Mouse (Mus musculus) ovary, postnatal 14 days (tissue): Measurements from ENCODE around the gene Ppp2r5d.

Experiments used
- DNase-seq: peaks from one replicate; pipeline ENCODE4 v3.0.0; 2022; ENCODE audit warnings: low spot score

The Ppp2r5d gene

DNA sequence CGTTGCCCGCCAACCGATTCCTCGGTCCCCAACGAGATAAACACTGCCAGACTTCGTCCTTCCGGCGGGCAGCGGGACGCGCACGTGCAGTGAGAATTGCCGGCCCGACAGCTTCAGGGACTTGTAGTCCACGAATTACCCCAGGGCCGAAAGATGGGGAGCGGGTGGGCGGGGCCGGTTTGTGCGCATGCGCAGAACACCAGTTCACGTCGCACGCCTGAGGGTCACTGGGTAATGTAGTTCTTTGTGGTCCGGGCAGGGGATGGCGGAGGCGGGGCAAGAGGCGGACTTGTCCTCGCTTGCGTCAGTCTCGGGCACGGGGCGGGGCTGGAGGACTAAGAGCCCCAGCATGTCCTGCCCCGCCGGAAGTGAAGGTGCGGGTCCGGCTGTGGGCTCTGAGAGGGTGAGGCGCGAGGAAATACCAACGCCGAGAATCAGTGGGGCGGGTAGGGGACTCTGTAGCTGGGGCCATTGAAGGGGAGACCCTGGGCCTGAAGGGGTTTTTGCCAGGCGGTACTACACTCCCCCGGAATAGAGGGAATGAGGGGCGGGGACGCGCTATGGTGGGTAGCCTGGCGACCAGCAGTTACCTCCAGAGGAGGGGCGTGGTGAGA, 24.0 kb downstream of the Ppp2r5d start, which contains the start of gene Klhdc3:
Gene Klhdc3, minus strand, starts transcription at position 155 of the 614 bp plus-strand sequence.
- DNase-seq = peak; percentile 92

DNA sequence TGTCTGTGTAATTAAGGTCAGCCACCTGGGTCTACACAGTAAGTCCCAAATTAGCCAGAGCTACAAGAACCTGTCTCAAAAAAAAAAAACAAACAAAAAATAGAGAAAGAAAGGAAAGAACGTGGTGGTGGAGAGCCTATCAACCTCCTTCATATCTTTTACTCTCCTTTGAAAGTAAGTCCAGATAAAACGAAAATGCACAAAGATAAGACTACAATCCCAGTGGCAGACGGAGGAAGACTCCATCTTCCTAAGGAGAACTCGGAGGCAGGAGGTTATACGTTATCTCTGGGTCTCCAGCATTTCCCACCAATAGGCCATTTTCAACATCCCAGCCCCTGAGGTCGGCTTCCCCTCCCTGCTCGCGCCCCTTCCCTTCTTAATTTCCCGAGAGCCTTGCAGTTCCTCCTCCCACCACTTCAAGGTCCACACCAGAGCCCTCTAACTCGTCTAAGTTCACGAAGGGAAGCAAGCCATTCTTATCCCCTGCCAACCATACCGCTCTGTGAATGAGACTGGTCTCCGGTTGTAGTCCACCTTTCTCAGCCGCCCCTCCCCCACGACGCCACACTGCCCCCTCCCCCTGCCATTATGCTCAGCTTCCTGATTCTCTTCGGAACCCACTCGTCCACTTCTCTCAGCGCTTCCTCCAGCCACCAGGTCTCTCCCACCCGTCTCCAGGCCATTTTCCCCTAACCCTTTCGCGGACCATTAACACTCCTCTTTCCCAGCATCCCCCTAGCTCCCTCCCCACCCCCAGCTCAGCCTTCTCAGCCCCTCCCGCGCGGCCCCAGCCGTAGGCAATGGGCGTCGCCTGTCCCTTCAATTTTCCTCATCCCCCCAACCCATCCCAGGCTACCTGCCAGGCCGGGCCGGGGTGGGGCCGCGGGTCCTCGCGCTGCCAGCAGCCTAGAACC, 24.8 kb downstream of the Ppp2r5d start:
- peak; percentile 42 for DNase-seq

DNA sequence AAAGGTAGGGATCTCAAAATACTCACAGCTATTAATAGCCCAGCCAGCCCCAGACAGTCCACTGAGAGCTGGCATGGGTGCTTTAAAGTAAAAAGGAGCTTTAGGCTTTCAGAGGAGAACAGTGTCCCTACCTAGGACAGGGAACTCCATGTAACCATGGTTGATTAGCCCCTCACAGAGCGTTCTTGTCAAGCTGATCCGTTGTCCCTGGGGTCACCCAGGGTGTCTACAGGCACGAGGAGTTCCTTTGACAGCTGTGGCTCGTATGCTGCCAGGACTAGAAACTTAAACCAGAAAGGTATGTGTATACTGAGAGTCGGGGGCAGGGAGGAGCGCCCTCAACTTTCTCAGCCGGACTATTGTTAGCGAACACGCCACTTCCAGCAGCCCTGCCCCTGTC, 26.0 kb downstream of the Ppp2r5d start:
- no peak for DNase-seq

DNA sequence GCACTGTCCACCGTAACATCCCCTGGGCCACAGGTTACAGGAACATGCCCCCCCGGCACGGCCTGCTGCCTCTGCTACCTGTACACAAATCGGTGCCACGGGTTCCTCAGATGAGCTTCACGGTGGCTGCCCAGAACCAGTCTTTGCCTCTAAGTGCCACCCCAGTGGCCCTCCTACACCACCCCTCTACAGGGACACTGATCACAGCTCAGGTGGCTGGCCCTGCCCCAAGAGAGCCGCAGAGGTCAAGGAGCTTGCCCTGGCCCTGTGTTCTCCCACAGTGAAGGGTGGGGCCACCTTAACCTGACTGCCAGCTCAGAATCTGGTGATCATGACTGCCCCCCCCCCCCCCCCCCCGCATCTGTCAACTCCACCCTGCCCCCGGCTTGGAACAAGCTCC, 26.5 kb downstream of the Ppp2r5d start, which contains the start of gene Mea1:
Gene Mea1, plus strand, starts transcription at position 378 of the 400 bp plus-strand sequence.
- no peak for DNase-seq

DNA sequence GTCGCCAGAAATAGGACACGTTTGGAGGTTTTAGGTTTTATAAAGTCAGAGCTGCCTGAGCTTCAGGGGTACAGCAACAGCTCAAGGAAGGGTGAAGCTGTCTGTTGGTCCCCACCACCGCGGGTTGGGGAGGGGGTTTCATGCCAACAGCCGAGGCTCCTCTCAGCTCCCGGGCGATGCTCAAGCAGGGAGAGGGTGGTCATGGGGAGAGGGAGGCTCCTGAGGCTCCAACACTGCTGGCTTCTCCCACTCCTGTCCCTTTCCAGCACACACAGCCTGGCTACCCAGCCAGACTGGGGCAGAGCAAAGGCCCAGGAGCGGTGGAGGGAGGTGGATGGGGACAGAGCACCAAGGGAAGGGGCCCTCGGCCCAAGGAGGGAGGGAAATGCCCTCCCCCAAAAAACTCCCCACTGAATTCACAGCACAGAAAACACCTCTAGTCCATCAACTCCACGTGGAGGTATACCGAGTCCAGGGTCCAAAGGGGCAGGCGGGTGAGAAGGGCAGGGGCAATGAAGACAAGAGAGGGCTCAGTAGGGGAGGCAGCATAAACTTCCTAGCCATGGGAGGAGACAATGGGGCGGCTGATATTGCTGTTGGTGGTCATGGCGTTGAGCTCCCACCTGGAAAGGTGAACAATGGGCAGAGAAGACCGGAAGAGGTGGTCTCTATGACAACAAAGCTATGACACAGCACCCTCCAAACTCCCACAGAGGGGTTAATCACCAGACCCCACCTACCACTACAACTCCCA, 30.2 kb downstream of the Ppp2r5d start:
- no peak for DNase-seq

DNA sequence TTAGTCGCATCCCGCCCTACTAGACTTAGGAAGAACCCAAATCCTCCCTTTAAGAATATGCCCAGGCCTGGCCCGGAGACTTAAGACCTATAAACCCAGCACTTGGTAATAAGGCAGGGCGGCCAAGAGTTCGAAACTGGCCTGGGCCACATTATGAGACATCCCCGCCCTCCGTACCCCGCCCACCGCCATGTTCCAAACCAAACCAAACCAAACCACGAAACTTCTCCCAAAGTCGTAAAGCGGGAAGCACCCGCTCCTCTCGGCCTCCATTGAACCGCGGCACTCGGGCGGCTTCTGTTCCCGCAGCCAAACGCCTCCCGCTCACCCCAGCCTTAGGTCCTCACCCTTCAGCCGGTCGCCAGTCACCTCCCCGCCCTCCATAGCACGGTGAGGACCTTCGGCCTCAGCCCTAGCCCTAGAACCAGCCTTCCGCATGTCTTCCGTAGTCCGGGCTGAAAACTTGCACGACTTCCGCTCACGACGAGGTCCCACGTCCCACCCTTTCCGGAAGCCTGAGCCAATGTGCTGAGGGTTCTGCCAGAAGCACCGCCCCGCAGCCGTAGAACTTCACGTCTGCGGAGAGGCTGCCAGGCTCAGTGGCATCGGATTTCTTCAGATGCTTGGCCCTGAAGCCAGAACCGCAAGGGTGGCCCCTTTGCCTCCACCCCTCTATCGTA, 30.9 kb downstream of the Ppp2r5d start, which contains the start of gene Rrp36:
Gene Rrp36, minus strand, starts transcription at position 503 of the 680 bp plus-strand sequence.
- DNase-seq = peak; percentile 84

DNA sequence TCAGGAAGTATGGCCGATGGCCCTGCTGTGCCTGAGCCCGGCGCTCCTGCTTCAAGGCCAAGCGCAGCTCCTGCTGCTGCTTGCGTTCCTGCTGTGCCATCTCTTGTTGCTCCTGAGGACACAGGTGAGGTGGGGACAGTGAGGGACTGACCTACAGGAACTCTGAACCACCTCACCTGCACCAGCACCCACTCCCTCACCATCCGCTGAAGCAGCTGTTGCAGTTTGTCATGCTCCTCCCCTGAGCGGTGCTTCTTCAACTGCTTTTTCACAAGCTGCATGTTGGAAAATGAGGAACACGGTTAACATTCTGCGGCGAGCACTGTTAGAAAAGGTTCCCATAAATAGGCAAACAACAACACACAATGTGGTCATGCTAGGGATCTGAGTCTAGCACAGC, 35.0 kb downstream of the Ppp2r5d start:
- no peak for DNase-seq

- DNase-seq = no peak
These were observed 37.2 kb downstream of the Ppp2r5d start for GRCm38 (mm10) chr17:46667712-46668111.

- DNase-seq = no peak
These were observed 42.2 kb downstream of the Ppp2r5d start for GRCm38 (mm10) chr17:46662730-46663129.

GRCm38 (mm10) chr17:46661981-46662380, 42.9 kb downstream of the Ppp2r5d start:
- DNase-seq = no peak

- no peak for DNase-seq
These were observed 43.6 kb downstream of the Ppp2r5d start for GRCm38 (mm10) chr17:46661351-46661750.

DNA sequence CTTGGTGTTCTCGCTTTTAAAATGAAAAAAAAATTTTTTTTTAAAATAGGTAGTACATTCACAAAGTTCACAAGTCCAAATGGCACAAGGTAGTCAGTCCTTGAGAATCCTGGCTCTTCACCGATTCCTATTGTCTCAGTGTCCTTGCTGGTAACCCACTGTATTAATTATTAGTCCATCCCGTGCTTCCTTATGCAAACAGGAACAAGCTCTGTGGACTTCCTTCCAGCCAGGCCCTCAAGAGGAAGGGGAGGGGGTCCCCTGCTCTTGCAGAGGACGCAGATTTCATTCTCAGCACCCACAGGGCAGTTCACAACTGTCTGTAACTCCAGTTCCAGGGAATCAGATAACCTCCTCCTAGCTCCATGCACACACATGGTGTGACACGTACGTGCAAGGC, 48.9 kb downstream of the Ppp2r5d start:
- no peak for DNase-seq

GRCm38 (mm10) chr17:46651755-46652547, 53.0 kb downstream of the Ppp2r5d start:
- DNase-seq = no peak

- DNase-seq = no peak
These were observed 53.6 kb downstream of the Ppp2r5d start for GRCm38 (mm10) chr17:46651292-46651691.

GRCm38 (mm10) chr17:46650232-46651031, 54.5 kb downstream of the Ppp2r5d start, which contains the start of gene Cul7:
Gene Cul7 (plus strand): TSS chr17:46650337.
- DNase-seq = peak; percentile 82

DNA sequence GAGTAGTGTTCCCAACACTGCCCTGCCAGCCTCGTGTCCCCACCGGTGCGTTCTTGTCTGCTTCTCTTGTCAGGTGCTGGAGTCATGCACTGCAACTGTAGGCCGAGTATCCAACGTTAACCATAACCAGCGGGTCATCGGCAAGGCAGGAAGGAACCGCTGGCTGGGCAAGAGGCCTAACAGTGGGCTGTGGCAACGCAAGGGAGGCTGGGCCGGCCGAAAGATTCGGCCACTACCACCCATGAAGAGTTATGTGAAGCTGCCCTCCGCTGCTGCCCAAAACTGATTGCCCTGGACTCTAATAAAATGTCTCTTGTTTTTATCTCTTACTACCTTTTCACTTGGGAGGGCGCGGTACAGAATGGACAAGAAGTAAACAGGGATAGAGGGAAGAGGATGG, 55.1 kb downstream of the Ppp2r5d start:
- DNase-seq = no peak

GRCm38 (mm10) chr17:46648436-46648835, 56.5 kb downstream of the Ppp2r5d start:
- no peak for DNase-seq

- no peak for DNase-seq
These were observed 57.6 kb downstream of the Ppp2r5d start for GRCm38 (mm10) chr17:46647279-46647678.

DNA sequence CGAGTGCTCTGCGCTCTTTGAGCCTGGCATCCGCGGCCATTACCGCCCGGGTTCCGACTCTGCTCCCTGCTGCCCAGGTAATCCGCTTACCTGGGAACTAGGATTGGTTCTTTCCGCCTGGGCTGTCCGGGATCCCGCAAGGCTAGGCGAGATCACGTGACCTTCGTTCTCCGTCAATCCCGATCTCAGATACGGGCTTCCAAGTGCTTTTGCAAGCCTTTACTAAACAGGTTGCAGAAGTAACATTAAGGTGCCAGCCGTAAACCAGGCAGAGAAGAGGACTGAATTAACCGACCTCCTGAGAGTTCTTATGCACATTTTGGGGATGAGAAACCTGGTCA, 58.6 kb downstream of the Ppp2r5d start:
- DNase-seq = no peak
